Mouse (Mus musculus) liver, embryonic 14.5 days (tissue): Measurements from ENCODE around the gene Pdcd7.

Experiments
- CTCF ChIP-seq: IDR thresholded peaks from 2 replicates; pipeline ENCODE4 v1.5.1; 2016; ENCODE audit warnings: antibody characterized with exemption, low read depth, control low read depth
- EP300 ChIP-seq: IDR thresholded peaks from 2 replicates; pipeline ENCODE4 v1.6.1; 2016; ENCODE audit warnings: antibody characterized with exemption, low read depth

DNA sequence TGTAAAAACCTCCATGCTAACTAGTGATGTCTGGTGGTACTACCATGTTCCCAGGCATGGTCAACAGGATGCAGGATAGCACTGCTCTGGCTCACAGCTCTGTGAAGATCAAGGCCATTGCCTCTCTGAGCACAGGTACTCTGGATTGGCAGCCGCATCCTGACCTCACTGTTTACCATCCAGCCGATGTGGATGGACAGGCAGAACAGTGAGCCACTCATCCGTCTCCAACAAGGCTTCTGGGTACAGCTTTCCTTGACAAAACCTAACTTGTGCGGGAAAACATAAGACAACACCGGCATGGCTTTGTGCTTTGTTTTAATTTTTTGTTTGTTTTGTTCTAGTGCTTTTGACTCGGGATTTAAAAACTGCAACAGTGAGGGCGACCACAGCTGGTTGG is 19.8 kb downstream of the Pdcd7 start:
- no peak for TF ChIP-seq CTCF
- TF ChIP-seq EP300 = no peak
